Mouse (Mus musculus) bone marrow, adult 2 months (tissue): ENCODE data around the gene Ror1.

Source experiments
- CTCF ChIP-seq: fragments of 200-500 bp; IDR thresholded peaks from 2 replicates; pipeline ENCODE4 v1.5.1; 2011; ENCODE audit warnings: low read length, control low read depth; ENCODE audit not compliant: control insufficient read depth, insufficient read depth
- POLR2A ChIP-seq: fragments of 200-500 bp; IDR thresholded peaks from 2 replicates; pipeline ENCODE4 v1.6.1; 2011; ENCODE audit warnings: low read depth, mild to moderate bottlenecking, control low read depth, low read length, borderline replicate concordance; ENCODE audit not compliant: control insufficient read depth

GRCm38 (mm10) chr4:100335168-100335567 lies 239.6 kb downstream of the Ror1 start:
- no peak for TF ChIP-seq CTCF
- TF ChIP-seq POLR2A: no peak
